Mouse (Mus musculus) MEL (cell line): ENCODE results near the gene Rpa2. TPM values are rescaled to one million over a fixed set of nuclear protein-coding genes. Genes with fewer than 3 reads are reported as not detected.

ENCODE experiments used
- DNase-seq: peaks from one replicate; pipeline ENCODE4 v3.0.0; 2011; ENCODE audit warnings: low read depth, low spot score
- H3K27ac ChIP-seq: 2 replicates; pipeline ENCODE4 v1.5.1; 2012; ENCODE audit warnings: low read depth, mild to moderate bottlenecking, control low read depth, low read length, moderate library complexity; ENCODE audit not compliant: control insufficient read depth
- H3K27me3 ChIP-seq, 2 experiments: fragments of 150-350 bp in 1 of 2; sonication (generic) in 1 of 2; 2 replicates each; pipeline ENCODE4 v1.6.1; 2012; ENCODE audit warnings: low read length in 2 of 2, mild to moderate bottlenecking in 2 of 2, improper control_type of control experiment in 1 of 2, moderate library complexity in 1 of 2; ENCODE audit not compliant: insufficient read depth in 2 of 2, control insufficient read depth in 1 of 2
- H3K36me3 ChIP-seq, 2 experiments: 2 replicates each; pipeline ENCODE4 v1.6.1; 2012 to 2014; ENCODE audit warnings: low read length in 2 of 2, improper control_type of control experiment in 1 of 2, inconsistent platforms in 1 of 2, mild to moderate bottlenecking in 1 of 2; ENCODE audit not compliant: insufficient read depth in 2 of 2, control insufficient read depth in 1 of 2
- H3K4me1 ChIP-seq, 2 experiments: fragments of 150-350 bp in 1 of 2; sonication (generic) in 1 of 2; 2 replicates each; pipeline ENCODE4 v1.6.1; 2012; ENCODE audit warnings: low read length in 2 of 2, improper control_type of control experiment in 1 of 2, mild to moderate bottlenecking in 1 of 2; ENCODE audit not compliant: insufficient read depth in 2 of 2, control insufficient read depth in 1 of 2
- H3K4me3 ChIP-seq, 2 experiments: fragments of 150-350 bp in 1 of 2; sonication (generic) in 1 of 2; 2 replicates each; pipeline ENCODE4 v1.5.1; 2012; ENCODE audit warnings: low read depth in 2 of 2, low read length in 2 of 2, mild to moderate bottlenecking in 2 of 2, moderate library complexity in 2 of 2, control low read depth in 1 of 2, improper control_type of control experiment in 1 of 2; ENCODE audit not compliant: control insufficient read depth in 1 of 2, insufficient read depth in 1 of 2
- H3K79me2 ChIP-seq: 2 replicates; pipeline ENCODE4 v1.6.1; 2012; ENCODE audit warnings: mild to moderate bottlenecking, low read length, moderate library complexity; ENCODE audit not compliant: control insufficient read depth, poor library complexity, insufficient read depth
- H3K9ac ChIP-seq: 2 replicates; pipeline ENCODE4 v1.6.1; 2012; ENCODE audit warnings: low read depth, mild to moderate bottlenecking, control low read depth, low read length, moderate library complexity; ENCODE audit not compliant: control insufficient read depth, poor library complexity, severe bottlenecking
- H3K9me3 ChIP-seq: fragments of 150-350 bp; sonication (generic); replicated peaks from 2 replicates; pipeline ENCODE4 v1.6.1; 2012; ENCODE audit warnings: mild to moderate bottlenecking, low read length, improper control_type of control experiment, moderate library complexity; ENCODE audit not compliant: insufficient read depth
- BHLHE40 ChIP-seq: IDR thresholded peaks from 2 replicates; pipeline ENCODE4 v1.6.1; 2012; ENCODE audit warnings: low read depth, mild to moderate bottlenecking, inconsistent platforms, low read length, improper control_type of control experiment, borderline replicate concordance
- CHD1 ChIP-seq: IDR thresholded peaks from 2 replicates; pipeline ENCODE4 v1.6.1; 2012; ENCODE audit warnings: low read depth, mild to moderate bottlenecking, inconsistent platforms, low read length, improper control_type of control experiment
- E2F4 ChIP-seq: IDR thresholded peaks from 2 replicates; pipeline ENCODE4 v1.6.1; 2011; ENCODE audit warnings: low read depth, low read length, improper control_type of control experiment, borderline replicate concordance
- ELF1 ChIP-seq: IDR thresholded peaks from 2 replicates; pipeline ENCODE4 v1.6.1; 2014; ENCODE audit warnings: low read depth, mild to moderate bottlenecking, inconsistent platforms, low read length, improper control_type of control experiment, moderate library complexity
- EP300 ChIP-seq, 2 experiments: IDR thresholded peaks; 2 replicates each; pipeline ENCODE4 v1.6.1; 2011; ENCODE audit warnings: improper control_type of control experiment in 2 of 2, low read length in 2 of 2, low read depth in 1 of 2, mild to moderate bottlenecking in 1 of 2
- ETS1 ChIP-seq: IDR thresholded peaks from 2 replicates; pipeline ENCODE4 v1.6.1; 2012; ENCODE audit warnings: low read depth, mild to moderate bottlenecking, inconsistent platforms, low read length, improper control_type of control experiment, moderate library complexity
- GATA1 ChIP-seq: IDR thresholded peaks from 2 replicates; pipeline ENCODE4 v1.6.1; 2011; ENCODE audit warnings: low read depth, low read length, improper control_type of control experiment
- HCFC1 ChIP-seq: IDR thresholded peaks from 2 replicates; pipeline ENCODE4 v1.6.1; 2012; ENCODE audit warnings: low read depth, mild to moderate bottlenecking, inconsistent platforms, low read length, improper control_type of control experiment, moderate library complexity
- JUND ChIP-seq: IDR thresholded peaks from 2 replicates; pipeline ENCODE4 v1.6.1; 2011; ENCODE audit warnings: low read depth, mild to moderate bottlenecking, improper control_type of control experiment, low read length
- MAFK ChIP-seq: IDR thresholded peaks from 2 replicates; pipeline ENCODE4 v1.6.1; 2011; ENCODE audit warnings: low read depth, mild to moderate bottlenecking, low read length, improper control_type of control experiment, borderline replicate concordance
- MAX ChIP-seq: IDR thresholded peaks from 2 replicates; pipeline ENCODE4 v1.6.1; 2011; ENCODE audit warnings: low read length, improper control_type of control experiment
- MAZ ChIP-seq: IDR thresholded peaks from 2 replicates; pipeline ENCODE4 v1.6.1; 2012; ENCODE audit warnings: low read depth, mild to moderate bottlenecking, inconsistent platforms, low read length, improper control_type of control experiment
- MXI1 ChIP-seq: IDR thresholded peaks from 2 replicates; pipeline ENCODE4 v1.6.1; 2011; ENCODE audit warnings: mild to moderate bottlenecking, low read depth, low read length, improper control_type of control experiment
- MYB ChIP-seq: IDR thresholded peaks from 2 replicates; pipeline ENCODE4 v1.6.1; 2011; ENCODE audit warnings: mild to moderate bottlenecking, low read depth, low read length, improper control_type of control experiment
- MYC ChIP-seq: IDR thresholded peaks from 2 replicates; pipeline ENCODE4 v1.6.1; 2011; ENCODE audit warnings: low read depth, mild to moderate bottlenecking, low read length, improper control_type of control experiment, moderate library complexity
- NELFE ChIP-seq: IDR thresholded peaks from 2 replicates; pipeline ENCODE4 v1.6.1; 2011; ENCODE audit warnings: low read depth, low read length, improper control_type of control experiment
- POLR2A ChIP-seq, 2 experiments: IDR thresholded peaks; 2 replicates each; pipeline ENCODE4 v1.6.1; 2011 to 2012; ENCODE audit warnings: low read length in 2 of 2, mild to moderate bottlenecking in 2 of 2, control low read depth in 1 of 2, improper control_type of control experiment in 1 of 2, low read depth in 1 of 2, moderate library complexity in 1 of 2; ENCODE audit not compliant: control insufficient read depth in 1 of 2, insufficient read depth in 1 of 2, poor library complexity in 1 of 2
- RCOR1 ChIP-seq: IDR thresholded peaks from 2 replicates; pipeline ENCODE4 v1.6.1; 2012; ENCODE audit warnings: low read depth, mild to moderate bottlenecking, inconsistent platforms, low read length, improper control_type of control experiment
- SIN3A ChIP-seq: IDR thresholded peaks from 2 replicates; pipeline ENCODE4 v1.6.1; 2012; ENCODE audit warnings: low read length, improper control_type of control experiment, inconsistent platforms
- TAL1 ChIP-seq: IDR thresholded peaks from 2 replicates; pipeline ENCODE4 v1.6.1; 2012; ENCODE audit warnings: mild to moderate bottlenecking, inconsistent platforms, low read length, moderate library complexity, mixed read lengths
- TBP ChIP-seq: IDR thresholded peaks from 2 replicates; pipeline ENCODE4 v1.8.0; 2011; ENCODE audit warnings: low read depth, low read length, improper control_type of control experiment
- TCF12 ChIP-seq: IDR thresholded peaks from 2 replicates; pipeline ENCODE4 v1.6.1; 2014; ENCODE audit warnings: low read depth, mild to moderate bottlenecking, inconsistent platforms, low read length, improper control_type of control experiment, moderate library complexity
- UBTF ChIP-seq: IDR thresholded peaks from 2 replicates; pipeline ENCODE4 v1.6.1; 2012; ENCODE audit warnings: low read depth, mild to moderate bottlenecking, inconsistent platforms, low read length, improper control_type of control experiment, moderate library complexity, borderline replicate concordance; ENCODE audit not compliant: insufficient read depth
- USF1 ChIP-seq: IDR thresholded peaks from 2 replicates; pipeline ENCODE4 v1.6.1; 2014; ENCODE audit warnings: low read depth, mild to moderate bottlenecking, inconsistent platforms, low read length, improper control_type of control experiment, moderate library complexity
- ZC3H11A ChIP-seq: IDR thresholded peaks from 2 replicates; pipeline ENCODE4 v1.6.1; 2012; ENCODE audit warnings: low read depth, mild to moderate bottlenecking, inconsistent platforms, low read length, improper control_type of control experiment
- ZMIZ1 ChIP-seq: IDR thresholded peaks from 2 replicates; pipeline ENCODE4 v1.6.1; 2012; ENCODE audit warnings: low read depth, mild to moderate bottlenecking, inconsistent platforms, low read length, improper control_type of control experiment, moderate library complexity
- ZNF384 ChIP-seq: IDR thresholded peaks from 2 replicates; pipeline ENCODE4 v1.6.1; 2012; ENCODE audit warnings: low read depth, mild to moderate bottlenecking, inconsistent platforms, low read length, improper control_type of control experiment
- polyA plus RNA-seq, 2 experiments: library from polyadenylated mRNA; stranded (reverse) in 1 of 2; unstranded in 1 of 2; fragments of >175 nt in 1 of 2; fragments of >200 nt in 1 of 2; gene quantifications; 2 replicates each; pipeline versions ENCODE4 v1.2.1 to v1.2.4; 2012; ENCODE audit warnings: low replicate concordance in 2 of 2, low read depth in 1 of 2; ENCODE audit not compliant: insufficient read length in 2 of 2, insufficient read depth in 1 of 2, missing spikeins in 1 of 2
- total RNA-seq: library from RNA; depleted of rRNA; stranded (reverse); fragments of 300-350 nt; gene quantifications from 2 replicates; pipeline ENCODE4 v1.2.3, GENCODE M21; 2012

The Rpa2 gene
- total and polyA plus RNA-seq, 3 experiments = 103 to 119 TPM; not detected in 1

- no peak for TF ChIP-seq UBTF
Measured at GRCm38 (mm10) chr4:132804331-132804730, 36.2 kb downstream of the Rpa2 start (continued).

GRCm38 (mm10) chr4:132805146-132805545 lies 37.0 kb downstream of the Rpa2 start:
- Histone ChIP-seq H3K27me3 (no peaks in the 10 kb centered on the region), H3K9ac (peak overlapping the region; percentile 3; the same call in 1 of the 2 replicates), H3K79me2 (no peaks in the 10 kb centered on the region; the same call in 1 of the 2 replicates), H3K36me3 (peaks cover 0 to 40% of the 10 kb centered on the region in 2 experiments; a peak in 2 of 4 replicates), H3K4me3 (peak overlapping the region; percentile 42), H3K4me1 (peaks cover 24 to 40% of the 10 kb centered on the region in 2 experiments), H3K9me3 (no peaks in the 10 kb centered on the region), H3K27ac (peak overlapping the region; percentile 98)
- TF ChIP-seq TBP = no peak
- no peak for TF ChIP-seq E2F4
- no peak for TF ChIP-seq ZNF384
- no peak for TF ChIP-seq MAX
- no peak for TF ChIP-seq EP300 (IDR thresholded peaks at IDR 0.05; ENCODE audit: low read depth in 1 of 2, low read length in 2 of 2)
- no peak for TF ChIP-seq GATA1
- TF ChIP-seq MAZ = no peak
- no peak for TF ChIP-seq ELF1
- DNase-seq = peak; percentile 73

- Histone ChIP-seq H3K36me3 (peaks cover 0 to 40% of the 10 kb centered on the region in 2 experiments; a peak in 2 of 4 replicates), H3K9me3 (no peaks in the 10 kb centered on the region), H3K27me3 (no peaks in the 10 kb centered on the region), H3K4me1 (peaks cover 24 to 38% of the 10 kb centered on the region in 2 experiments), H3K4me3 (peak overlapping the region; percentile 56 to 64), H3K9ac (peak overlapping the region; percentile 65), H3K27ac (peak overlapping the region; percentile 98), H3K79me2 (no peaks in the 10 kb centered on the region; the same call in 1 of the 2 replicates)
- DNase-seq = peak; percentile 98
- TF ChIP-seq ETS1 (peak; percentile 95), SIN3A (peak; percentile 87), NELFE (peak; percentile 32; the same call in 1 of the 2 replicates), CHD1 (0 out of 2 replicates have a peak, but pooled peaks have one; percentile 62), MAFK (peak; percentile 60; the same call in 1 of the 2 replicates), BHLHE40 (peak; percentile 66; the same call in 1 of the 2 replicates), RCOR1 (peak; percentile 93), TBP (peak; percentile 87), JUND (peak; percentile 46; the same call in 1 of the 2 replicates), ZMIZ1 (peak; percentile 68), MAZ (peak; percentile 71; the same call in 1 of the 2 replicates), MYC (peak; percentile 54; the same call in 1 of the 2 replicates), TCF12 (peak; percentile 70), MAX (peak; percentile 11; the same call in 1 of the 2 replicates), POLR2A (IDR thresholded peaks at IDR 0.05; ENCODE audit: control insufficient read depth in 1 of 2, insufficient read depth in 1 of 2, low read depth in 1 of 2, low read length in 2 of 2, poor library complexity in 1 of 2) (peak in 1 of 2 experiments; percentile 42; a peak in 1 of 4 replicates), MYB (peak; percentile 78), USF1 (no peak), GATA1 (peak; percentile 95), EP300 (IDR thresholded peaks at IDR 0.05; ENCODE audit: low read depth in 1 of 2, low read length in 2 of 2) (peak; percentile 93), ZNF384 (peak; percentile 83), ZC3H11A (no peak), TAL1 (no peak), HCFC1 (no peak), MXI1 (no peak), E2F4 (0 out of 2 replicates have a peak, but pooled peaks have one; percentile 52)
Measured at GRCm38 (mm10) chr4:132805599-132806197, 37.6 kb downstream of the Rpa2 start.
